Mouse (Mus musculus) bone marrow, adult 2 months (tissue): ENCODE data around the gene Tamm41.

Source experiments
- CTCF ChIP-seq: fragments of 200-500 bp; IDR thresholded peaks from 2 replicates; pipeline ENCODE4 v1.5.1; 2011; ENCODE audit warnings: low read length, control low read depth; ENCODE audit not compliant: control insufficient read depth, insufficient read depth
- POLR2A ChIP-seq: fragments of 200-500 bp; IDR thresholded peaks from 2 replicates; pipeline ENCODE4 v1.6.1; 2011; ENCODE audit warnings: low read depth, mild to moderate bottlenecking, control low read depth, low read length, borderline replicate concordance; ENCODE audit not compliant: control insufficient read depth

- TF ChIP-seq CTCF (no peak), POLR2A (no peak)
These were observed 49.1 kb downstream of the Tamm41 start for GRCm38 (mm10) chr6:114988619-114988980.
